Mouse (Mus musculus) hindlimb bud, embryonic 11.5 days (tissue): ENCODE data around the gene Zfyve21.

ENCODE experiments used
- DNase-seq: peaks from one replicate; pipeline ENCODE4 v3.0.0-alpha.2; 2012; ENCODE audit warnings: low read depth, low spot score; ENCODE audit errors: extremely low spot score

Gene Zfyve21

DNA sequence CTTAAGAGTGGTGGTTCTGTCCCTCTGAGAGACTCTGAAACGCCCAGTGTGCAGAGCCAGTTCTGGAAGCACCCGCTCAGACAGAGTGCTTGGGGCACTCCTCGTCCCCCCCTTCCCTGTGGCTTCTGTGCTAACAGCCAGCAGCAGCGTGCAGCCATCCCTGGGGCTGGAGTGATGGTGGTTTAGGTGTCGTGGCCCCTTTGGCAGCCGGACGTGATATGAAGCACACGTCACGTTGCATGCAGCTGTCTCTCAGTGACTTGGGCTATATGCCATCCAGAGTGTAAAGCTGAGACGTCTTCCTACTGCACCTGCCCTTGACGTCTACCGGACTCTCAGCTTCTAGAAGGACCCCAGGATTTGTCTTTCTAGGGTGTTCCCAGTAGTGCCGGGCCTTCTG, 15.5 kb upstream of the Zfyve21 start:
- DNase-seq = no peak

DNA sequence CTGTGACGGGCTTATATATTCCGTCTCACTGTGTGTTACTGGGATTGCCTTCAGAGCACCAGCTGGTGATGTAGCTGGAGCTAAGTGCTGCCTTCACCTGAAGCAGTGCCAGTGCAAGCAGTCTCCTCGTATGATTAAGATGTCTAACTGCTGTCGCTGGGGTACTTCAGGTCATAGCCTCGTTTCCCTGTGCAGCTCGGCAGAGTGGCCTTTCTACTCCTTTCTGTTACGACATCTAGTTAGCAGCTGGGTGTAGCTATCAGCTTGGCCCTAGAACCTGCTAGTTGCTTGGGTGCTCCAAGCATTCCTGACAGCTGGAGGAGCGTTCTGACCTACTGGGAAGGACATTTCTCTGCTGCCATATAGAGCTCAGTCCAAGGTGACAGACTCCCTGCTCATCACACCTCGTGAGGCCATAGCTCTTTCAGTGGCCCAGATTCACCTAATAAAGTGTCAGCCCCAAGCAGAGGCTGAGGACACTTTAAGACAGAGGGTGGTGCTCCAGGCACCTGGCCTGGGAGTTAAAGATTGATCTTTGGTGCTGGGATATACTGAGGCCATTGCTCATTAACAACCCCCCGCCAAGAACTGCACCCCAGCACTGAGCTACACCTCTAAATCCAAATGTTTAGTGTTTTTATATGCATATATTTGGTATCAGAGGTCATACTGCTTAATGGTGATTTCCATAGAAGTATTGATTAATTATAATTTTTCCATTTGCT, 13.3 kb upstream of the Zfyve21 start:
- DNase-seq = no peak

DNA sequence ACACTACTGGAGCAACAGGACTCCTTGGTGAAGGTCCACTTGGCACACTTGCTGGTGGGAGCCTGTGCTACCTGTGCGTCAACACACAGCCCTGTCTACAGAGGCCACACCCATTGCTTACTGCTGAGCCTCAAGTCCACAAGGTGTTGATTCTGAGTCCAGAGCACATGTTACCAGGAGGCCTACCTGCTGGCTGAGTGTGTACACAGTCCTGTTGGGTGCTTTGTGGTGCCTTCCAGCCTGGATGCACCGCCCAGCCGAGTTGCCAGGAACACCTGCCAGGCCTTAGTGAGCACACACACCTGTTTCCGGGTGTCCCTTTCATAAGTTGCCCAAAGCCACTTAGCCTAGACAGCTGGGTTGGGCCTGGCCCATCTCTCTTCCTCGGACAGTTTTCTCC, 10.4 kb upstream of the Zfyve21 start:
- DNase-seq = no peak

DNA sequence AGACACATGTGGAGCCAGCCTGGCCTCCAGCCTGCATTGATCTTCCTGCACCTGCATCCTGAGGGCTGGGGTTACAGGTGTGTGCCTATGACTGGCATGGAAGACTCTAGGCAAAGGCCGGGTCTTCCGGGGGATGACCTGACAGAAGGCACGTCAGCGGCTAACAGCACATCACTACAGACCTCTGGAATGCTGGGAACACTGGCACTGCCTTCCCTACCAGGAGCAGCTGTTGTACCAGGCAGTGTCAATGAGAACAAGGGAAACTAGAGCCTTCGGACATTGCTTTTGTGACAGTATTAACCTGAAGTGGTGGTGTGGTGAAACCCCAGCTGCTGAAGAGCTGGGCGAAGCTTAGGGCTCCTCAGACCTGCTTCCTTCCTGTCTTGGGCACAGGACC, 5.2 kb upstream of the Zfyve21 start:
- no peak for DNase-seq

DNA sequence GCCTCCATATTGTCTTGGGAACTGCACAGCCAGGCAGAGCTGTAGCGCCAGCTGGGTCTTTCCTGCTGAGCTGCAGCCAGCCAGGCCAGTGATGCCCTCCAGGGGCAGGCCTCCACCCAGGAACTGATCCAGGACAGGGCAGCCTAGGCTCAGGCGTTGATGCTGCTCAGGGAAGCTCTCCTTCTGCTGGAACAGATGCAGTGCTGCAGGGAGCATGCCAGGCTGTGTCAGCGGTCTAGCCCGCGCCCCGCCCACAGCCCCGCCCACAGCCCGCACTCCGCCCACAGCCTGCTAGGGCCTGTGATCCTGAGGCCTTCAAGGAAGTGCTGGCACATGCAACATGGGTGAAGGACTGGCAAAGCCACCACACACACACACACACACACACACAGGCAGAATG, 4.2 kb upstream of the Zfyve21 start:
- DNase-seq = no peak

DNA sequence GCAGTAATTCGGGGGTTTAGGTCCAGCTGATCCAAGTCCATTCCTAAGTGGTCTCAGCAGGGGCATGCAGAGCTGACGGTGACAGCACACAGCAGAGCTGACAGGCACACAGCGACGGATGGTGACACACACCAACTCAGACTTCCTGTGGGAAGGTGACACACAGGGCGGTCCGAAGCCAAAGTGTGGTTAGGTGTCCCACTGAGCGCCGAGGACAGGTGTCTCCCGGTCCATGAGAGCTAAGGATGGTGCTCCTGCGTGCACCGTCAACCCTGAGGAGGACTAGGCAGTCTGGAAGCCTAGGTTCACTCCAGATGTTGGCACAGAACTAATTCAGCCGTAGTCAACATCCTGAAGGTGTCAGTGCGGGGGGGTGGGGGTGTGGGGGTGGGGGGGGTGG, 1.9 kb upstream of the Zfyve21 start:
- no peak for DNase-seq

DNA sequence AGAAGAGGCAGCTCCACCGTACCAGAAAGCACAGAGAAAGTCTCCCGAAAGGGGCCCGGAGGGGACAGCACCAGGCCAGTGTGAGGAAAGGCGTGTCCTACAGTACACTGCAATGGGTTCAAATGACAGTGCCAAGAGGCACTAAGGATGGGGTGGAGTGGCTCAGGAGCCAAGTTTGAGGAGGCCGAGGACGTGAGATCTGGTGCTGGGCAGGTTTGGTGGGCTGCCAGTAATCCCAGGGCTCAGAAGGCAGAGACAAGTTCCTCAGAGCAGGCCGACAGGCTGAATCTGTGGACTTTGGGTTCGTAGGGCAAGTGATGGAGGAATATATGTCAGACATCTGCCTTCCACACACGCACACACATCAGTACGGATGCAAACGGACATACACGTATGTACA, 1.4 kb upstream of the Zfyve21 start:
- DNase-seq = no peak

DNA sequence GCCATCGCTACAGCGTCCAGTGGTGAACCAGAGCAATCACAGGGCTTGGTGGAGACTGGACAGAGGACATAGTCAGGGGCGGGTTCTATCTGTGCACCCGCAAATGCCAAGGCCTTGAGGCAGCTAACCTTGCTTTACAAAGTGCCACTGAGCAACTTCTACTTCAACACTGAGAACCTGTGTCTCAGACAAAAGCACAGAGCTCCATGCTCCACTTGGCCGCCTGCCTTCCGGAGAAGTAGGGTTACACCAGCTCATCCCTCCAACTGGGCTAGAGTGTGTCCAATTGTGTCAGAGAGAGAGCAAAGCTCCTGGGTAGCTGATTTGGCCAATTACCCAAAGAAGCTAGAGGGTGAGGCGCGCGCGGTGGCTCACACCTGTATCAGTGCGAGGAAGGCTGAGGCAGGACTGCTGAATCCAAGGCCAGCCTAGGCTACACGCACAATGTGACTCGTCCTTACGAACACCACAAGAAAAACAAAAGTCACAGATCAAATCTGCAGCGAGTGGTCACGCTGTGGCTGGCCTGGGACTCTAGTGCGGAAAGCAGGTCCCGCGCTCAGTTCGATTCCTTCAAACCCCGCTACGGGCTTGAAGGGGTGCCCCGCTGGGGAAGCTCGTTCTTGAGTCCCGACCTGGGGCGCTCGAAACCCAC, 732 bp upstream of the Zfyve21 start:
- DNase-seq = no peak

DNA sequence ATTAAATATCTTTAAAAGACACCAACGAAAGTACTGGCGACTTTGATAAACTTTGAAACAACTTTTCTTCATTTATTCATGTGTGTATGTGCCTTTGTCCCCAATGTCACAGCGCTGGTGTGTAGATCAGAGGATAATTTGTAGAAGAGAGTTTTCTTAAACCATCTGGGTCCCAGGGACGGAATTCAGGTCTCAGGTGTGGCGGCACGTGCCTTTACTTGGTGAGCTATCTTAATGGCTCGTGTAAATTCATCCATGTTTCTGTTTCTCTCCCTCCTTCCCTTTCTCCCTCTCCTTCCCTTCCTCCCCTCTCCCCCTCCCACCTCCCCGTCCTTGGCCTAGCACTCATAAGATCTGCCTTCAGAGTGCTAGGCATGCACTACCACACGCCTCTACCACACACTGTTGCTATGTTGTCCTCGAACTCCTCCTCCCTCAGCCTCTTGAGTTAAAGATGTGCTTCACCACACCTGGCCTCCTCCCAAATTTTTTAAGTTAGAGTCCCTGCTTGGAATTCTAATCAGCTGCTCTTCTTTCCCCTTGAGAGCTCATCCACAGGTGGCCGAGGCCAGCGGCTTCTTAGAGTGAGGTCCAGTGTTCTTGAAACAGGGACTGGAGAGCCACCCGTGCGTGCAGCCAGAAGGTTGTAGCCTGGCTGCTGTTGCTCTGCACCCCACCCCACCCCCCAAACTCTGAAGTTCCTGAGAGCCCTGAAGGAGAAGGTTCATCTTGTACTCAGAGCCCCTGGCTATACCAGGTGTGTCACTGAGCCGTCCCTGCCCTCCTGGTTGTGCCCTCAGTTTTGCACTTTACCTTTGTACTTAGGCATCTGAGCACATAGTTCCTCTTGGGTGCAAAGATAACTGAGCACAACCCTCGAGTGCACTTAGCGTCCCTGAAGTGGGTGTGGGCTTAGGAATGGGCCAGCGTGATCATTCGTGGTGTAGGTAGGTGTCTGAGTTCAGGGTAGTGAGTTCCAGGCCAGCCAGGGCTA, 1.1 kb downstream of the Zfyve21 start:
- no peak for DNase-seq

DNA sequence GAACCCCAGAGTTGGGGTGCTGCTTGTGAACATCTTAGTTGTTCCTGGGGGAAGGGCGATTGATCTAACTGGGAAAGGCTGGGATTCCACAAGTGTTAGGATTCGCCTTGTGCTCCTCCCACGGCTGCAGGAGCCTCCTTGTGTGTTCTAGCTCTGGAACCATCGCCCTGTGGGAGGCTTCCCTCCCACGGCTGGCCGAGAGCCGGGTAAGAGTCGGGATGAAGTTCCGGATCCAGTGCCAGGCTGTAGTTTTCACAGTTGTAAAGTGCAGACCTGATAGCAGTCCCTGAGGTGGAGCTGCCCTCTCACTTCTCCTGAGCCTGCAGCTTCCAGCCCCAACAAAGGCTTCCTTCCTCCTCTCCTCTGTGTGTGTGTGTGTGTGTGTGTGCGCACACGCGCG, 2.6 kb downstream of the Zfyve21 start:
- DNase-seq = no peak

DNA sequence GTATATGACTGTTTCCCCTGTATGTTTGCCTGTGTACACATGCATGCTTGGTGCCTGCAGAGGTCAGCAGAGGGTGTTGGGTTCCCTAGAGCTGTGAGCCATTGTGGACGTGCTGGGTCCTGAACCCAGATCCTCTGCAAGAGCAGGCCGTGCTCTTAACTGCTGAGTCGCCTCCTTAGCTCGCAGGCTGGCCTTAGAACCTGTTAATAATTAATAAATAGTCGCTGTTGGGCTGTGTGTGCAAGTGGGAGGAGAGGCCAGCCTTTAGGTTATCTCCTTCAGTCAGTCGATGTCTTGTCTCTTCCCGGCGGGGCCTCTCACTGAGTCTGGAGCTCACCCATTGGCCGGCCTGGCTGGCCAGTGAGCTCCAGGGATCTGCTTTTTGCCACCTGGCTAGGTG, 3.0 kb downstream of the Zfyve21 start:
- DNase-seq = no peak

DNA sequence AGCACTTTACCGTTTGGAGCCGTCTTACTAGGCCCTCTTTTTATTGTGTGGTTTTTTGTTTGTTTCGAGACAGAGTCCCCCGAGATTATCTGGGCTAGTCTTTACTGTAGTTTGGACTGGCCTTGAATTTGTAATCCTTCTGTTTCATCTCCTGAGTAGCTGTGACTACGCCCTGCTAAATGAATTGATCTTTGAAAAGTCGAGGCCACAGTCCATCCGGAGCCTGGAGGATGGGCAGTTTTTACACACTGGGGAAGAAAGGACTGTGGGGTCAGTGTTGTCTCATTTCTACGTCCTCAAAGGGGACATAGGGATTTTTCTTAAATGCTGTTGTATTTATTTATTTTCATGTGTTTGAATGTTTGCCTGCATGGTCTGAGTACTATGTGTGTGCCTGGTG, 4.0 kb downstream of the Zfyve21 start:
- DNase-seq = no peak

DNA sequence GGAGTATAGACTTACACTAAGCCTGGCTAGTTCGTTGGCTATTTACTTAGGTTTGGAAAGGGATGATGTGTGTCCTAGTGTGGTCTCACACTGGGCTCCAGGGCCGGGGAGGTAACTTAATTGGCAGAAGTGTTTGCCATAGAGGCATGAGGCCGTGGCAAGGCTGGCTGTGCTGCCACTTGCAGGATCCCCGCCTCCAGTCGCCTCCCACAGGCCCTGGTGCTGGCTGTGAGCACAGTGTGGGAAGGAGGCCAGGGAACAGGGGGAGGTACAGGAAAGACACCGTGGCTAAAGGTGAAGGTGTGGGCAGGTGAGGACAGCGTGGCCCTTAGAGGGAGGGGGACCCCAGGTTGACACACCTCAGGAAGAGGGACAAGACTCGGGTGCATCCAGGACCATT, 6.0 kb downstream of the Zfyve21 start:
- no peak for DNase-seq

DNA sequence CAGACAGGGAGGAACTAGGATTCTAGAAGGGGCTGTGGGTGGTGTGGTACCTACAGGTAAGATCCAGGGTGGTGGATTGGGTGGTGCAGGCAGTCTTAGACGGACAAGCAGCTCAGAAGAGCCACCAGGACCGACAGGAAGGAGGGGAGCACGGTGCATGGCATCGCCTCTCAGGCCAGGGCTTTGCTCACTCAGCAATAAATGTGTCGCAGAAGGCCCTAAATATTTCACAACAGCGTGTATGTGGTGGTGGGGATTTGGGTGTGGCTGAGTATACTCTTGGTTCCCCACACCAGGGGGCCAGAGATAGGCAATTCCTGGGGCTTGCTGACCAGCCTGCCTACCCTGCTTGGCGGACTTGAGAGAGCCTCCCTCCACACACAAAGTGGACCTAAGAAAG, 6.7 kb downstream of the Zfyve21 start:
- no peak for DNase-seq

DNA sequence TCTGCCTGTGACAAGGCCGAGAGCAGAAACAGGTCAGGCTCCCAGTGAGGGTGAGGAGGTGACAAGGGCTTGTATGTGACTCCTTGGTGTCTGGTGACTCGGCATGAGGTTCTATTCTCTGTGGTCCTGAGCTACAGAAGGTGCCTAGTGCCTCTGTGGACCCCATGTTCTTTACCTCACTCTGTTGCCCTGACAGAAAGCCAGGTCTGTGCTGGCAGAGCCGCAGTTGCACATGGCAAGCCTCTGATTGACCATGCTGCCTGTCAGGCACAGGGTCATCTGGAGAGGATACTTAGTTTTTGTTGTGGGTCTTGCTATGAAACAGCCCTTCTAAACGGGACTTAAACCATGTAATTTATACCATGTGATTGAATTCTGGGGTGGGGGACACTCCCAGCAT, 8.0 kb downstream of the Zfyve21 start:
- DNase-seq = no peak

DNA sequence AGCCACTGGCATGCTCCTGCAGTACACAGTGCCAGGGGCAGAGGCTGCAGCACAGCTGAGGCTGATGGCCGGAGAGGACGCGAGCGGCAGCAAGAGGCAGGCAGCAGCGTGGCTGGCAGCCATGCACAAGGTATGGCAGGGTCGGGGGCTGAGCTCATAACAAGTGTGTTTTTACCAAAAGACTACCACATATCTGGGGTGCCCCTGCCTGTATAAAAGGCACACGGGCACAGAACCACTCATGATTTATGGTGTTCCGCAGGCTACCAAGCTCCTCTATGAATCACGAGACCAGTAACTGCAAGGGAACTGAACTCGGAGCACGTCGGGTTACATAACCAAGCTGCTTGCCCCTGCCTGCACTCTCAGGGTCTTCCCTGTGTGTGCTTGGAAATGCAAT, 13.6 kb downstream of the Zfyve21 start:
- DNase-seq = no peak

DNA sequence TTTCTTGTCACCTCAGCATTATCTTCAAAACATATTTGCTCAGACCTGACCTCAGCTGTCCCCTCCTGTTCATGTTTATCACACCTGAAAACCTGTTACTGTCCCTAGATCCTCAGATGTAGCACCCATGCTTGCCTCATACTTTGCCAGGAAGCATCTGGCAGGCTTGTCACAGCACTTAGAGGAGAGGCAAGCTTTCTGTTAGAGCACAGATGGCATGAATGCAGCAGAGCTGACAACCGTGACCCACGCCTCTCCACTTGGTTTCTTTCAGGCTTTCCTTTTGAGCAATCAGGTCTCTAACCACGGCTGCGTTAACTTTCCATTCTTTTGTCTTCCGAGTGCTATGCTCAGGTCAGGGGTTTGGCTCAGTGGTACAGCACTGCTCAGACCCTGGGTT, 15.5 kb downstream of the Zfyve21 start:
- DNase-seq = no peak

DNA sequence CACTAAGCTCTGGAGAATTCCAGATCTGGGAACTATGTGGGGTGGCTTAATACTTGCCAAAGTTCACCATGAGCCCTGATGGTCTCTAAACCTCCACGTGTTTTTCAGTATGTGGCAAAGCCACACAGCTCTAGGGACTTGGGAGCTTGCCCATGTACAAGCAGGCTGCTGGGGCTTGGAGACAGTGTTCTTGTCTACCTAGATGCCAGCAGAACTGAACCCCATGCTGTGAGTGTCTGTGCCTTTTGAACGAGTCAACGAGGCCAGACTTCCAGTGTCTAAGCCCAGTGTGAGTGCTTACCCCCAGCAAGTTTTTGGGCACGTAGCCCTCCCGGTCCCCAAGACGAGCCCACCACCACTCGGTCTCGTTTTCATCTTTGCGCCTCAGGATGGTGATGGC, 16.0 kb downstream of the Zfyve21 start:
- no peak for DNase-seq

DNA sequence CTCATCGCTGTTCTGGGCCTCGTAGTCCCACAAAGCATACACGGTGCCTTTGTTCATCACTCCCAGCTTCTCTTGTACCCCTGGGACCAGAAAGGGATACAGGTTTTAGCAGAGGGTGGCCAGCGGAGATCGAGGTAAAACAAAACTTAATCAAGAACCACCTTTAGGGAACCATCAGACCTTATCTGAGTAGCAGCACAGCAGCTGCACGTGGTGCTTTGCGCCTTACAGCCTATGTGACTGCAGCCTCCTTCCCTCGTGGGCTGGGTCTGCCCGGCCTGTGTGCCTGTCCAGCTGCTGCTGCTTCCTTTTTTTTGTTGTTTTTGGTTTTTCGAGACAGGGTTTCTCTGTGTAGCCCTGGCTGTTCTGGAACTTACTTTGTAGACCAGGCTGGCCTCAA, 16.4 kb downstream of the Zfyve21 start:
- DNase-seq = no peak

DNA sequence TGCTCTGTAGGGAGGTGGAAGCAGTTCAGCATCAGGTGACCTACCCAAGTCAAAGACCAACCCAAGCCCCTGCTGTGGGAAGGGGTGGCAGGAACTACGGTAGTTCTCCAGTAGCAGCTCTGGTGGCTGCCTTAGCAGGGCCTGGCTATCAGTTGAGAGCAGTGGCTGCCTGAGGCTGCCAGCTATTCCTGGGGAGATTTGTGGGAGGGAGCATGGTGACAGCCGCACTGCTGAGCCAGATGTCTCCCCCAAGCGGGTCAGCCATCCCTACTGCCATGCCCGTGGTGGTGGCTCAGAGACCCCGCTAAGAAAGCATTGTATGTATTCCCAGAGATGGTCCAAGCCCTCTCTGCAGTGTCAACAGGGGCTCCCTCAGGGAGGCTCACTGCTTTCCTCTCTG, 18.7 kb downstream of the Zfyve21 start:
- no peak for DNase-seq

DNA sequence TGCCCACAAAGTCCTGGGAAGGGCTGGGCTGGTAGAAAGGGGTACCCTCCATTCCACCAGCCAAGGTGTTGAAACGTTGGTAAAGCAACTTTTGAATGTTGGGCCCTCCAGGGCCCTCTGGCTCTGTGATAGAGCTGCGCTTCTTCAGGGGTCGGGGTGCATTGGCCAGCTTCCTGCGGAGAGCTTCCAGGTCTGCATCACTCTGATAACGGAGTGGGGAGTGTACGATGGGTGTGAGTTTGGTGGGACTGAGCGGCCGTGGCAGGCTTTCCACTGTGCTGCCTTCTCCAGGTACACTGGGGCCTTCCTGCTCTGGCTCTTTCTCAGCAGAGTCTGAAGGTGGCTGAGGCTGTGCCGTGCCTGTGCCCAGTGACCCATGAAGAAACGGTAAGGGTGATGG, 19.5 kb downstream of the Zfyve21 start:
- no peak for DNase-seq
